Mouse (Mus musculus) G1E (cell line): ENCODE data around the gene Hist2h4. TPM values are rescaled to one million over a fixed set of nuclear protein-coding genes. Genes with fewer than 3 reads are reported as not detected.
"Not testable (repeated sequence)": the region's sequence is repeated elsewhere in the genome, so short reads cannot be mapped to it uniquely, and the experiment has no call there.

Experiments
- ATAC-seq: 2 replicates; pipeline ENCODE4 v1.8.0; 2016; ENCODE audit warnings: mild to moderate bottlenecking; ENCODE audit not compliant: insufficient number of reproducible peaks, poor library complexity, low FRiP score, severe bottlenecking; ENCODE audit errors: extremely low read depth
- DNase-seq: peaks from one replicate; pipeline ENCODE4 v3.0.0; 2012; ENCODE audit warnings: low spot score
- H3K27me3 ChIP-seq: 2 replicates; pipeline ENCODE4 v1.6.1; 2012; ENCODE audit warnings: mild to moderate bottlenecking, low read length, inconsistent platforms; ENCODE audit not compliant: insufficient read depth
- H3K36me3 ChIP-seq: replicated peaks from 2 replicates; pipeline ENCODE3; 2012; ENCODE audit warnings: mild to moderate bottlenecking, inconsistent platforms
- H3K4me1 ChIP-seq: 2 replicates; pipeline ENCODE4 v1.6.1; 2012; ENCODE audit warnings: low read depth, low read length, inconsistent platforms, mixed read lengths; ENCODE audit not compliant: insufficient read depth
- H3K4me3 ChIP-seq: 2 replicates; pipeline ENCODE4 v1.5.1; 2012; ENCODE audit warnings: low read depth, mild to moderate bottlenecking, inconsistent platforms, low read length, moderate library complexity, mixed read lengths
- H3K9me3 ChIP-seq: replicated peaks from 2 replicates; pipeline ENCODE4 v1.6.1; 2012; ENCODE audit warnings: inconsistent platforms
- CTCF ChIP-seq: IDR thresholded peaks from 2 replicates; pipeline ENCODE4 v1.5.1; 2012; ENCODE audit warnings: low read depth, low read length, inconsistent platforms, mixed read lengths
- GATA1 ChIP-seq: IDR thresholded peaks from 2 replicates; pipeline ENCODE4 v1.6.1; 2012; ENCODE audit warnings: borderline replicate concordance, low read length, inconsistent platforms, mixed read lengths
- GATA2 ChIP-seq: IDR thresholded peaks from 2 replicates; pipeline ENCODE4 v1.6.1; 2012; ENCODE audit warnings: low read depth, low read length, inconsistent platforms, borderline replicate concordance
- POLR2AphosphoS5 ChIP-seq: IDR thresholded peaks from 2 replicates; pipeline ENCODE4 v1.6.1; 2012; ENCODE audit warnings: low read depth, low read length, inconsistent platforms; ENCODE audit not compliant: insufficient replicate concordance
- TAL1 ChIP-seq: conservative IDR thresholded peaks from 2 replicates; pipeline ENCODE4 v1.6.1; 2012; ENCODE audit warnings: low read depth, low read length, inconsistent platforms, mixed read lengths
- polyA plus RNA-seq: library from polyadenylated mRNA; stranded (reverse); fragments of >175 nt; gene quantifications from 2 replicates; pipeline ENCODE4 v1.2.3, GENCODE M21; 2012
- total RNA-seq, 2 experiments: library from RNA; stranded (forward) in 1 of 2; stranded (reverse) in 1 of 2; fragments of 200-1000 nt in 1 of 2; fragments of >200 nt in 1 of 2; fragmentation: Nextera tagmentation in 1 of 2; gene quantifications; 2 replicates each; pipeline ENCODE4 v1.2.3; 2014 to 2017

Gene Hist2h4
- total and polyA plus RNA-seq, 3 experiments: 1.8 to 490 (median 93.8) TPM

GRCm38 (mm10) chr3:96254683-96255355 is 8.3 kb downstream of the Hist2h4 start:
- peak overlapping the region; percentile 62 for H3K4me3 ChIP-seq
- ATAC-seq (peak; percentile 94), DNase-seq (peak; percentile 51)
- H3K36me3 ChIP-seq: no peaks in the 10 kb centered on the region
- H3K9me3 ChIP-seq: no peaks in the 10 kb centered on the region
- TF ChIP-seq GATA2 (no peak), TAL1 (peak; percentile 78)
- H3K27me3 ChIP-seq: no peaks in the 10 kb centered on the region
- peaks cover 53% of the 10 kb centered on the region for H3K4me1 ChIP-seq

GRCm38 (mm10) chr3:96251787-96252186 is 11.3 kb downstream of the Hist2h4 start:
- Histone ChIP-seq H3K36me3 (no peaks in the 10 kb centered on the region), H3K4me3 (no peak overlapping the region), H3K27me3 (no peaks in the 10 kb centered on the region), H3K9me3 (no peaks in the 10 kb centered on the region), H3K4me1 (peaks cover 54% of the 10 kb centered on the region)
- DNase-seq (no peak), ATAC-seq (no peak)
- no peak for TF ChIP-seq GATA1
- TF ChIP-seq TAL1: no peak
- TF ChIP-seq CTCF: no peak
- TF ChIP-seq POLR2AphosphoS5: no peak
- TF ChIP-seq GATA2: no peak

GRCm38 (mm10) chr3:96250890-96251289 is 12.2 kb downstream of the Hist2h4 start:
- H3K9me3 ChIP-seq: no peaks in the 10 kb centered on the region
- H3K36me3 ChIP-seq: no peaks in the 10 kb centered on the region
- H3K27me3 ChIP-seq: no peaks in the 10 kb centered on the region
- TF ChIP-seq GATA2 (no peak), GATA1 (no peak), CTCF (no peak), POLR2AphosphoS5 (no peak), TAL1 (no peak)
- no peak for DNase-seq
- no peak overlapping the region for H3K4me3 ChIP-seq
- ATAC-seq: no peak
- peaks cover 48% of the 10 kb centered on the region for H3K4me1 ChIP-seq

GRCm38 (mm10) chr3:96249034-96249345 is 14.1 kb downstream of the Hist2h4 start:
- H3K27me3 ChIP-seq: no peaks in the 10 kb centered on the region
- no peak overlapping the region for H3K4me3 ChIP-seq
- TF ChIP-seq CTCF (no peak), POLR2AphosphoS5 (no peak), GATA1 (no peak), TAL1 (no peak), GATA2 (no peak)
- ATAC-seq (no peak), DNase-seq (no peak)
- H3K36me3 ChIP-seq: no peaks in the 10 kb centered on the region
- H3K9me3 ChIP-seq: no peaks in the 10 kb centered on the region
- H3K4me1 ChIP-seq: peaks cover 41% of the 10 kb centered on the region

GRCm38 (mm10) chr3:96248141-96249033 is 14.7 kb downstream of the Hist2h4 start:
- ATAC-seq: no peak
- no peaks in the 10 kb centered on the region for H3K36me3 ChIP-seq
- TF ChIP-seq GATA1 (no peak), GATA2 (no peak), POLR2AphosphoS5 (peak; percentile 74; the same call in 1 of the 2 replicates)
- no peaks in the 10 kb centered on the region for H3K27me3 ChIP-seq
- peaks cover 42% of the 10 kb centered on the region for H3K4me1 ChIP-seq
- DNase-seq: no peak
- H3K9me3 ChIP-seq: no peaks in the 10 kb centered on the region
- H3K4me3 ChIP-seq: no peak overlapping the region

- no peaks in the 10 kb centered on the region for H3K27me3 ChIP-seq
- no peak for DNase-seq
- TF ChIP-seq GATA2 (no peak), POLR2AphosphoS5 (peak; percentile 81; the same call in 1 of the 2 replicates)
- no peaks in the 10 kb centered on the region for H3K9me3 ChIP-seq
- H3K4me1 ChIP-seq: peaks cover 42% of the 10 kb centered on the region
- H3K4me3 ChIP-seq: peak overlapping the region; percentile 56
- no peak for ATAC-seq
- H3K36me3 ChIP-seq: no peaks in the 10 kb centered on the region
Observed at GRCm38 (mm10) chr3:96247356-96248140, 15.6 kb downstream of the Hist2h4 start.

- Histone ChIP-seq H3K4me3 (peak within 1 kb of the TSS; percentile 56), H3K4me1 (peaks cover 45% of the 10 kb centered on the region)
- ATAC-seq: peak; percentile 77
- not testable (repeated sequence) for H3K36me3 ChIP-seq, H3K9me3 ChIP-seq, H3K27me3 ChIP-seq, DNase-seq
Observed at GRCm38 (mm10) chr3:96246427-96246856, 16.7 kb downstream of the Hist2h4 start, which contains the start of gene Hist2h3c1. Gene Hist2h3c1 (plus strand): TSS chr3:96246685.

GRCm38 (mm10) chr3:96246018-96246417 is 17.1 kb downstream of the Hist2h4 start:
- not testable (repeated sequence) for H3K36me3 ChIP-seq, H3K4me3 ChIP-seq, ATAC-seq, H3K27me3 ChIP-seq, DNase-seq, H3K9me3 ChIP-seq
- peaks cover 43% of the 10 kb centered on the region for H3K4me1 ChIP-seq
